Mouse (Mus musculus): Measurements from ENCODE around the gene Mllt6.
"Not testable (repeated sequence)": the region's sequence is repeated elsewhere in the genome, so short reads cannot be mapped to it uniquely, and the experiment has no call there.

Mllt6 gene

GRCm38 (mm10) chr11:97697199-97697890, 34.1 kb downstream of the Mllt6 start:
- no peak for DNase-seq

GRCm38 (mm10) chr11:97697891-97698529, 34.8 kb downstream of the Mllt6 start:
- no peak for DNase-seq

GRCm38 (mm10) chr11:97698741-97699611, 35.8 kb downstream of the Mllt6 start:
- peak; percentile 54 for DNase-seq

GRCm38 (mm10) chr11:97699626-97700002, 36.4 kb downstream of the Mllt6 start:
- DNase-seq = peak; percentile 83

GRCm38 (mm10) chr11:97700003-97700745, 37.0 kb downstream of the Mllt6 start, which contains the start of gene Pcgf2:
Pcgf2 (minus strand) TSS chr11:97700497.
- DNase-seq = peak; percentile 75

- no peak for DNase-seq
Observed at GRCm38 (mm10) chr11:97700746-97701580, 37.7 kb downstream of the Mllt6 start.

- DNase-seq = no peak
Observed at GRCm38 (mm10) chr11:97701581-97702392, 38.6 kb downstream of the Mllt6 start.

GRCm38 (mm10) chr11:97702393-97702745, 39.2 kb downstream of the Mllt6 start:
- DNase-seq = peak; percentile 83

GRCm38 (mm10) chr11:97703039-97703826, 40.0 kb downstream of the Mllt6 start, which contains the start of gene Psmb3:
Psmb3 (plus strand) TSS chr11:97703399.
- DNase-seq = peak; percentile 100

- DNase-seq = not testable (repeated sequence)
Observed at GRCm38 (mm10) chr11:97710067-97710466, 46.9 kb downstream of the Mllt6 start.

- no peak for DNase-seq
Observed at GRCm38 (mm10) chr11:97711200-97711900, 48.1 kb downstream of the Mllt6 start.

- no peak for DNase-seq
Observed at GRCm38 (mm10) chr11:97712286-97712685, 49.1 kb downstream of the Mllt6 start.

- DNase-seq = no peak
Observed at GRCm38 (mm10) chr11:97713896-97714295, 50.7 kb downstream of the Mllt6 start.

GRCm38 (mm10) chr11:97714356-97714755, 51.1 kb downstream of the Mllt6 start:
- DNase-seq = no peak

- DNase-seq = no peak
Observed at GRCm38 (mm10) chr11:97714784-97715760, 51.9 kb downstream of the Mllt6 start.

- DNase-seq = no peak
Observed at GRCm38 (mm10) chr11:97716021-97716420, 52.8 kb downstream of the Mllt6 start.

- no peak for DNase-seq
Observed at GRCm38 (mm10) chr11:97717369-97718280, 54.4 kb downstream of the Mllt6 start.

Measured in right cerebral cortex, adult 18-20 months (tissue).